Mouse (Mus musculus) kidney, adult 2 months (tissue): ENCODE results near the gene Ndnf.

Source experiments
- CTCF ChIP-seq: fragments of 200-500 bp; conservative IDR thresholded peaks from 2 replicates; pipeline ENCODE4 v1.5.1; 2011; ENCODE audit warnings: low read depth, mild to moderate bottlenecking, control low read depth, low read length, moderate library complexity, mixed read lengths; ENCODE audit not compliant: insufficient read depth, insufficient read length
- POLR2A ChIP-seq: fragments of 200-500 bp; IDR thresholded peaks from one replicate; pipeline ENCODE4 v1.6.1; 2011; ENCODE audit warnings: low read depth, low read length, control low read depth

- no peak for TF ChIP-seq POLR2A
- TF ChIP-seq CTCF: no peak
These were observed 10.1 kb upstream of the Ndnf start for GRCm38 (mm10) chr6:65661272-65661671.
